Mouse (Mus musculus): ENCODE measurements around the gene Efna1.

DNA sequence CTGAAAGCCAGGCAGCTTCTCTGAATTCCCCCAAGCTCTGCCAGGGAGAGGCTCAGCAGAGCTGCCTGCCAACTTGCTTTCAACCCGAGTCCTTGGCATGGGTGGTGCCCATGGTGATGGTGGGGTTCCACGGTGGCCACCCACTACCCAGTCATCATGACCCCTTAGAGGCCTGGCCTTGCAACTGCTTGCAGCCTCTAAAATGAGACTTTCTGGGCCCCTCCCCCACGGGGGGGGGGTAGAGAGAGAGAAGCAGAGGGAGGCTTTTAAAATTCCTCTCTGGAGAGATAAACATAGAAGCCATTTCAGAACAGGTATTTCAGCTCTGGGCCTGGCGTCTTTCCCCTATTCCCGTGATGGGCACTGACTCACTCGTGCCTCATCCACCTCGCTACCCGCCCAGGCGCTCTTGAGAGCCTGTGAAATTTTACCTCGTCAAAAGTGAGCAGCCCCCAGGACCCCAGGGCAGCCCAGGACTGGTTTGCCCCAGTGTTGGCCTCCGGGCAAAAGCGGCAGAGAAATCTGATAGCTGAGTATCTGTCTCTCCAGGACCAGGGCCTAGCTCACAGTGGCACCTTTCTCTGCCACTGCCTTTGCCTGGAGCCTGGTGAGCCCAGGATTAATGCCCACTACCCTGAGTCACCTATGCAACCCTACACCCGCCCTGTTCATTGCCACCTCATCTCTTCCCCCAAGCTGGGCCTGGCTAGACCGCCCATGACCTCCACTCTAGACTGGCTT is 3.5 kb downstream of the Efna1 start:
- no peak for TF ChIP-seq CTCF (IDR thresholded peaks at IDR 0.05)
- TF ChIP-seq EP300 (IDR thresholded peaks at IDR 0.05): no peak
